Mouse (Mus musculus) liver, postnatal 0 days (tissue): Measurements from ENCODE around the gene Ssr2.

Source experiments
- CTCF ChIP-seq: sonication (generic); IDR thresholded peaks from 2 replicates; pipeline ENCODE4 v1.5.1; 2016; ENCODE audit warnings: antibody characterized with exemption, low read depth
- EP300 ChIP-seq: IDR thresholded peaks from 2 replicates; pipeline ENCODE4 v1.6.1; 2016; ENCODE audit warnings: antibody characterized with exemption, low read depth, mild to moderate bottlenecking

- TF ChIP-seq EP300 (no peak), CTCF (no peak)
Measured at GRCm38 (mm10) chr3:88621537-88622112, 45.9 kb downstream of the Ssr2 start.
